Mouse (Mus musculus) MEL (cell line): Measurements from ENCODE around the gene Fundc1. TPM values are rescaled to one million over a fixed set of nuclear protein-coding genes. Genes with fewer than 3 reads are reported as not detected.

Source experiments
- DNase-seq: peaks from one replicate; pipeline ENCODE4 v3.0.0; 2011; ENCODE audit warnings: low read depth, low spot score
- H3K27ac ChIP-seq: 2 replicates; pipeline ENCODE4 v1.5.1; 2012; ENCODE audit warnings: low read depth, mild to moderate bottlenecking, control low read depth, low read length, moderate library complexity; ENCODE audit not compliant: control insufficient read depth
- H3K27me3 ChIP-seq, 2 experiments: fragments of 150-350 bp in 1 of 2; sonication (generic) in 1 of 2; 2 replicates each; pipeline ENCODE4 v1.6.1; 2012; ENCODE audit warnings: low read length in 2 of 2, mild to moderate bottlenecking in 2 of 2, improper control_type of control experiment in 1 of 2, moderate library complexity in 1 of 2; ENCODE audit not compliant: insufficient read depth in 2 of 2, control insufficient read depth in 1 of 2
- H3K36me3 ChIP-seq, 2 experiments: 2 replicates each; pipeline ENCODE4 v1.6.1; 2012 to 2014; ENCODE audit warnings: low read length in 2 of 2, improper control_type of control experiment in 1 of 2, inconsistent platforms in 1 of 2, mild to moderate bottlenecking in 1 of 2; ENCODE audit not compliant: insufficient read depth in 2 of 2, control insufficient read depth in 1 of 2
- H3K4me1 ChIP-seq, 2 experiments: fragments of 150-350 bp in 1 of 2; sonication (generic) in 1 of 2; 2 replicates each; pipeline ENCODE4 v1.6.1; 2012; ENCODE audit warnings: low read length in 2 of 2, improper control_type of control experiment in 1 of 2, mild to moderate bottlenecking in 1 of 2; ENCODE audit not compliant: insufficient read depth in 2 of 2, control insufficient read depth in 1 of 2
- H3K4me3 ChIP-seq, 2 experiments: fragments of 150-350 bp in 1 of 2; sonication (generic) in 1 of 2; 2 replicates each; pipeline ENCODE4 v1.5.1; 2012; ENCODE audit warnings: low read depth in 2 of 2, low read length in 2 of 2, mild to moderate bottlenecking in 2 of 2, moderate library complexity in 2 of 2, control low read depth in 1 of 2, improper control_type of control experiment in 1 of 2; ENCODE audit not compliant: control insufficient read depth in 1 of 2, insufficient read depth in 1 of 2
- H3K79me2 ChIP-seq: 2 replicates; pipeline ENCODE4 v1.6.1; 2012; ENCODE audit warnings: mild to moderate bottlenecking, low read length, moderate library complexity; ENCODE audit not compliant: control insufficient read depth, poor library complexity, insufficient read depth
- H3K9ac ChIP-seq: 2 replicates; pipeline ENCODE4 v1.6.1; 2012; ENCODE audit warnings: low read depth, mild to moderate bottlenecking, control low read depth, low read length, moderate library complexity; ENCODE audit not compliant: control insufficient read depth, poor library complexity, severe bottlenecking
- H3K9me3 ChIP-seq: fragments of 150-350 bp; sonication (generic); replicated peaks from 2 replicates; pipeline ENCODE4 v1.6.1; 2012; ENCODE audit warnings: mild to moderate bottlenecking, low read length, improper control_type of control experiment, moderate library complexity; ENCODE audit not compliant: insufficient read depth
- CHD2 ChIP-seq: IDR thresholded peaks from 2 replicates; pipeline ENCODE4 v1.6.1; 2011; ENCODE audit warnings: low read length, improper control_type of control experiment
- E2F4 ChIP-seq: IDR thresholded peaks from 2 replicates; pipeline ENCODE4 v1.6.1; 2011; ENCODE audit warnings: low read depth, low read length, improper control_type of control experiment, borderline replicate concordance
- EP300 ChIP-seq, 2 experiments: IDR thresholded peaks; 2 replicates each; pipeline ENCODE4 v1.6.1; 2011; ENCODE audit warnings: improper control_type of control experiment in 2 of 2, low read length in 2 of 2, low read depth in 1 of 2, mild to moderate bottlenecking in 1 of 2
- ETS1 ChIP-seq: IDR thresholded peaks from 2 replicates; pipeline ENCODE4 v1.6.1; 2012; ENCODE audit warnings: low read depth, mild to moderate bottlenecking, inconsistent platforms, low read length, improper control_type of control experiment, moderate library complexity
- GABPA ChIP-seq: IDR thresholded peaks from 2 replicates; pipeline ENCODE4 v1.6.1; 2012; ENCODE audit warnings: low read depth, mild to moderate bottlenecking, inconsistent platforms, low read length, improper control_type of control experiment, moderate library complexity
- GATA1 ChIP-seq: IDR thresholded peaks from 2 replicates; pipeline ENCODE4 v1.6.1; 2011; ENCODE audit warnings: low read depth, low read length, improper control_type of control experiment
- HCFC1 ChIP-seq: IDR thresholded peaks from 2 replicates; pipeline ENCODE4 v1.6.1; 2012; ENCODE audit warnings: low read depth, mild to moderate bottlenecking, inconsistent platforms, low read length, improper control_type of control experiment, moderate library complexity
- JUND ChIP-seq: IDR thresholded peaks from 2 replicates; pipeline ENCODE4 v1.6.1; 2011; ENCODE audit warnings: low read depth, mild to moderate bottlenecking, improper control_type of control experiment, low read length
- KAT2A ChIP-seq: conservative IDR thresholded peaks from 2 replicates; pipeline ENCODE4 v1.6.1; 2012; ENCODE audit warnings: low read depth, low read length, improper control_type of control experiment, inconsistent platforms
- MAFK ChIP-seq: IDR thresholded peaks from 2 replicates; pipeline ENCODE4 v1.6.1; 2011; ENCODE audit warnings: low read depth, mild to moderate bottlenecking, low read length, improper control_type of control experiment, borderline replicate concordance
- MAX ChIP-seq: IDR thresholded peaks from 2 replicates; pipeline ENCODE4 v1.6.1; 2011; ENCODE audit warnings: low read length, improper control_type of control experiment
- MAZ ChIP-seq: IDR thresholded peaks from 2 replicates; pipeline ENCODE4 v1.6.1; 2012; ENCODE audit warnings: low read depth, mild to moderate bottlenecking, inconsistent platforms, low read length, improper control_type of control experiment
- MEF2A ChIP-seq: IDR thresholded peaks from 2 replicates; pipeline ENCODE4 v1.6.1; 2014; ENCODE audit warnings: low read depth, mild to moderate bottlenecking, inconsistent platforms, low read length, improper control_type of control experiment; ENCODE audit not compliant: poor library complexity, insufficient replicate concordance, severe bottlenecking; ENCODE audit errors: extremely low read depth
- MXI1 ChIP-seq: IDR thresholded peaks from 2 replicates; pipeline ENCODE4 v1.6.1; 2011; ENCODE audit warnings: mild to moderate bottlenecking, low read depth, low read length, improper control_type of control experiment
- MYB ChIP-seq: IDR thresholded peaks from 2 replicates; pipeline ENCODE4 v1.6.1; 2011; ENCODE audit warnings: mild to moderate bottlenecking, low read depth, low read length, improper control_type of control experiment
- MYC ChIP-seq: IDR thresholded peaks from 2 replicates; pipeline ENCODE4 v1.6.1; 2011; ENCODE audit warnings: low read depth, mild to moderate bottlenecking, low read length, improper control_type of control experiment, moderate library complexity
- POLR2A ChIP-seq, 2 experiments: IDR thresholded peaks; 2 replicates each; pipeline ENCODE4 v1.6.1; 2011 to 2012; ENCODE audit warnings: low read length in 2 of 2, mild to moderate bottlenecking in 2 of 2, control low read depth in 1 of 2, improper control_type of control experiment in 1 of 2, low read depth in 1 of 2, moderate library complexity in 1 of 2; ENCODE audit not compliant: control insufficient read depth in 1 of 2, insufficient read depth in 1 of 2, poor library complexity in 1 of 2
- POLR2AphosphoS5 ChIP-seq: IDR thresholded peaks from 2 replicates; pipeline ENCODE4 v1.6.1; 2012; ENCODE audit warnings: low read depth, borderline replicate concordance, mild to moderate bottlenecking, inconsistent platforms, low read length, moderate library complexity, mixed read lengths
- RAD21 ChIP-seq: IDR thresholded peaks from 2 replicates; pipeline ENCODE4 v1.6.1; 2011; ENCODE audit warnings: mild to moderate bottlenecking, low read depth, low read length, improper control_type of control experiment
- RCOR1 ChIP-seq: IDR thresholded peaks from 2 replicates; pipeline ENCODE4 v1.6.1; 2012; ENCODE audit warnings: low read depth, mild to moderate bottlenecking, inconsistent platforms, low read length, improper control_type of control experiment
- SIN3A ChIP-seq: IDR thresholded peaks from 2 replicates; pipeline ENCODE4 v1.6.1; 2012; ENCODE audit warnings: low read length, improper control_type of control experiment, inconsistent platforms
- SMC3 ChIP-seq: IDR thresholded peaks from 2 replicates; pipeline ENCODE4 v1.6.1; 2011; ENCODE audit warnings: low read depth, low read length, improper control_type of control experiment
- TBP ChIP-seq: IDR thresholded peaks from 2 replicates; pipeline ENCODE4 v1.8.0; 2011; ENCODE audit warnings: low read depth, low read length, improper control_type of control experiment
- USF1 ChIP-seq: IDR thresholded peaks from 2 replicates; pipeline ENCODE4 v1.6.1; 2014; ENCODE audit warnings: low read depth, mild to moderate bottlenecking, inconsistent platforms, low read length, improper control_type of control experiment, moderate library complexity
- USF2 ChIP-seq, 2 experiments: IDR thresholded peaks; 2 replicates each; pipeline ENCODE4 v1.6.1; 2011 to 2012; ENCODE audit warnings: improper control_type of control experiment in 2 of 2, low read length in 2 of 2, borderline replicate concordance in 1 of 2, inconsistent platforms in 1 of 2, low read depth in 1 of 2, mild to moderate bottlenecking in 1 of 2; ENCODE audit not compliant: insufficient read depth in 1 of 2
- ZC3H11A ChIP-seq: IDR thresholded peaks from 2 replicates; pipeline ENCODE4 v1.6.1; 2012; ENCODE audit warnings: low read depth, mild to moderate bottlenecking, inconsistent platforms, low read length, improper control_type of control experiment
- ZMIZ1 ChIP-seq: IDR thresholded peaks from 2 replicates; pipeline ENCODE4 v1.6.1; 2012; ENCODE audit warnings: low read depth, mild to moderate bottlenecking, inconsistent platforms, low read length, improper control_type of control experiment, moderate library complexity
- ZNF384 ChIP-seq: IDR thresholded peaks from 2 replicates; pipeline ENCODE4 v1.6.1; 2012; ENCODE audit warnings: low read depth, mild to moderate bottlenecking, inconsistent platforms, low read length, improper control_type of control experiment
- polyA plus RNA-seq, 2 experiments: library from polyadenylated mRNA; stranded (reverse) in 1 of 2; unstranded in 1 of 2; fragments of >175 nt in 1 of 2; fragments of >200 nt in 1 of 2; gene quantifications; 2 replicates each; pipeline versions ENCODE4 v1.2.1 to v1.2.4; 2012; ENCODE audit warnings: low replicate concordance in 2 of 2, low read depth in 1 of 2; ENCODE audit not compliant: insufficient read length in 2 of 2, insufficient read depth in 1 of 2, missing spikeins in 1 of 2
- total RNA-seq: library from RNA; depleted of rRNA; stranded (reverse); fragments of 300-350 nt; gene quantifications from 2 replicates; pipeline ENCODE4 v1.2.3, GENCODE M21; 2012

Gene Fundc1
- total and polyA plus RNA-seq, 3 experiments, result 18.3 to 29.4 TPM; not detected in 1

DNA sequence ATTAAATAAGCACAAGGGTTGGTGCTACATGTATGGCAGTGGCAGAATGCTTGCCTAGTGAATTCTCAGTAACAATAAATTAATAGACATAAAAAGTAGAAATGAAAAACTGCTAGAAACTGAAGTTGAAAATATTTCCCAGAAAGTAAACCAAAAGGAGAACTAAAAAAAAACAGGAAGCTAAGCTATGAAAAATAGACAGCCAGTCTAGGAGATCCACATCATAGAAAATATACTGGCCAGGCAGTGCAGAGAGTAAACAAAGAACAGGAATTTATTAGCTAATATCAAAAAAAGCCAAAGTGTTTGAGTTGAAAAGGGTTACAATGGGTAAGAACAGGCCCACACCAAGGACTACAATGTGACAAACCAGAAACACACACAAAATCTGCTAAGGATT is 7.4 kb downstream of the Fundc1 start (continued):
- TF ChIP-seq MYC, result no peak
- TF ChIP-seq RCOR1, result no peak

DNA sequence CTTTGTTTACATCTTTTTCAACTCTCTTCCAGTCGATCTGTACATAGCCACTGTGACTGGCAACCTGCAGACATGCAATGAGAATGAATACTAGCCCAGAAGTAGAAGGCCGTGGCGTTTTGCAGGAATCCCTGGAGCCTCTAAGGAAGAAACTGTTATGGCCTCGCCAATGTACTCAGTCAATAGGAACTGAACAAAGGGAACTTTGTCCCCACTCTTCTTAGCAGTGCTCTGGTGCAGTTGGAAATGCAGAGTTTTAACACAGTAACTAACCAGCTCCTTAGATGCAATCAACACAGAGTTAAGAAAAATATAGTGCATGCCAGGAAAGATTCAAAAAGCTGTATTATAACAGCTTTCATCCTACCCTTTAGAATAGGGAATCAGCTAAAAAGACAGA is 13.4 kb downstream of the Fundc1 start:
- H3K36me3 ChIP-seq, result peaks cover under 1 to 5% of the 10 kb centered on the region in 2 experiments; a peak in 3 of 4 replicates
- H3K4me3 ChIP-seq, result no peak overlapping the region
- no peaks in the 10 kb centered on the region for H3K79me2 ChIP-seq
- TF ChIP-seq CHD2 (no peak), POLR2AphosphoS5 (no peak), TBP (no peak), JUND (no peak), RCOR1 (no peak), ZMIZ1 (no peak), MAFK (no peak), SMC3 (no peak), ETS1 (no peak), EP300 (IDR thresholded peaks at IDR 0.05; ENCODE audit: low read depth in 1 of 2, low read length in 2 of 2) (no peak), GABPA (no peak), MYB (no peak), POLR2A (IDR thresholded peaks at IDR 0.05; ENCODE audit: control insufficient read depth in 1 of 2, insufficient read depth in 1 of 2, low read depth in 1 of 2, low read length in 2 of 2, poor library complexity in 1 of 2) (no peak), USF1 (no peak), MAX (no peak), KAT2A (no peak), MXI1 (no peak)
- H3K27ac ChIP-seq, result no peak overlapping the region
- DNase-seq, result no peak
- no peaks in the 10 kb centered on the region for H3K27me3 ChIP-seq
- no peak overlapping the region for H3K9ac ChIP-seq
- no peaks in the 10 kb centered on the region for H3K9me3 ChIP-seq
- no peaks in the 10 kb centered on the region for H3K4me1 ChIP-seq

DNA sequence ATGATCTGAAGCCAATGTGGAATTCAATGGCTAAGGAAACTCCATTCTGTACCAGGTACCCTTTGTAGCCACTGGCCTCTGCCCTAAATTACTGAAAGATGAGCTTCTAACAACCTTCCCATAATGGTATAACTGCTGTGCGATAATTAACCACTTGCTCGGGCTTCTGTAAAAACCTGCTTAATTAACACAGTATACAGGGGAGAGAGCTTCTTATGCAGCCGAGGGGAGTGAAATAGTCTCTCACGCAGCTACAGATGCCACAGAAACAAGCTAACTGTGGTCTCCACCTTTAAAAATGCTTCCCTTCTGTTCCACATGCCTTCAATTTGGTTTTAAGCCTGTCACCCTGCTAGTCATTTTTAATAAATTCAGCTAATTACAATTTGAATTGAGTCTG is 17.6 kb downstream of the Fundc1 start:
- TF ChIP-seq MYC (no peak), USF2 (IDR thresholded peaks at IDR 0.05; ENCODE audit: borderline replicate concordance in 1 of 2, insufficient read depth in 1 of 2, low read depth in 1 of 2, low read length in 2 of 2) (no peak), GATA1 (no peak), KAT2A (no peak), SIN3A (no peak), GABPA (no peak), RCOR1 (no peak), EP300 (IDR thresholded peaks at IDR 0.05; ENCODE audit: low read depth in 1 of 2, low read length in 2 of 2) (no peak), MYB (no peak), HCFC1 (no peak), ZC3H11A (no peak), E2F4 (no peak), POLR2AphosphoS5 (no peak), JUND (no peak), TBP (no peak), RAD21 (no peak), ETS1 (no peak), ZNF384 (no peak), MAZ (no peak), MEF2A (no peak)
- H3K36me3 ChIP-seq, result peaks cover 0 to 5% of the 10 kb centered on the region in 2 experiments; a peak in 2 of 4 replicates
- H3K79me2 ChIP-seq, result no peaks in the 10 kb centered on the region
- no peak overlapping the region for H3K27ac ChIP-seq
- H3K4me3 ChIP-seq, result no peak overlapping the region
- H3K9ac ChIP-seq, result no peak overlapping the region
- no peak for DNase-seq
- no peaks in the 10 kb centered on the region for H3K9me3 ChIP-seq
- no peaks in the 10 kb centered on the region for H3K4me1 ChIP-seq
- H3K27me3 ChIP-seq, result no peaks in the 10 kb centered on the region
